Mouse (Mus musculus) thymus, adult 2 months (tissue): ENCODE measurements around the gene Rnf19b.

Source experiments
- CTCF ChIP-seq: fragments of 200-500 bp; IDR thresholded peaks from 2 replicates; pipeline ENCODE4 v1.5.1; 2012; ENCODE audit warnings: mild to moderate bottlenecking, control low read depth, low read length, moderate library complexity, borderline replicate concordance; ENCODE audit not compliant: control insufficient read depth, poor library complexity, insufficient read depth; ENCODE audit errors: extremely low read depth
- POLR2A ChIP-seq: fragments of 200-500 bp; IDR thresholded peaks from 2 replicates; pipeline ENCODE4 v1.6.1; 2012; ENCODE audit warnings: mild to moderate bottlenecking, low read length, control low read depth, moderate library complexity; ENCODE audit not compliant: control insufficient read depth, poor library complexity, insufficient read depth; ENCODE audit errors: extremely low read depth

DNA sequence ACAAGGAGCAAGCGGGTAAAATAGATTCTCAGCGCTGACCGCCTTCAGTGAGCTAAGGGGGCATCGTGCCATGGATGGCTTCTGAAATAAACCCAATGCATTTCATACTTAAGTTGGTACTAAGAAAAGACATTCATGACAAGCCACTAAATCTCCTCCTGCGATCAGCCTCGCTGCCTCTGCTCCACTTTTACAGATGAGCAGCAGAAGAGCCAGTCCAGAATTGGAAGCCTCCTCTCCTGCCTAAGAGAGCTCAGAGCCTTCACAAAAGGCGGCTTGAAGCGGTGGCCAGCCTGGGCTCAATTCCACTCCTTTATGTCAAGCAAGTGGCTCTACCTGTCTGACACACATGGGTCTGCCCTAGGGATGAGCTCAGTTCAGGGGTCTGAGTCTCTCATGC lies 58.6 kb downstream of the Rnf19b start:
- TF ChIP-seq CTCF (no peak), POLR2A (no peak)
